Mouse (Mus musculus) midbrain, embryonic 14.5 days (tissue): Measurements from ENCODE around the gene Hsd17b11. TPM values are rescaled to one million over a fixed set of nuclear protein-coding genes. Genes with fewer than 3 reads are reported as not detected.
A peak's percentile ranks its signal among the peaks of the same experiment; 100 is the strongest.
"Not testable (repeated sequence)": the region's sequence is repeated elsewhere in the genome, so short reads cannot be mapped to it uniquely, and the experiment has no call there.

Source experiments
- ATAC-seq: fragments of 200-750 bp; cut with Nextera tagmentation; 2 replicates; pipeline ENCODE4 v1.8.0; 2017; ENCODE audit warnings: moderate number of reproducible peaks, moderate library complexity; ENCODE audit not compliant: low FRiP score, low TSS enrichment
- DNase-seq: peaks from one replicate; pipeline ENCODE4 v3.0.0-alpha.2; 2015
- H3K27ac ChIP-seq: fragments of 300-500 bp; sonication (generic); replicated peaks from 2 replicates; pipeline ENCODE4 v1.5.1; 2014; ENCODE audit warnings: mild to moderate bottlenecking, low read depth, low read length, moderate library complexity
- H3K27me3 ChIP-seq: fragments of 300-500 bp; sonication (generic); 2 replicates; pipeline ENCODE4 v1.6.1; 2014; ENCODE audit warnings: low read length, control low read depth, mixed read lengths; ENCODE audit not compliant: control insufficient read depth, insufficient read depth
- H3K36me3 ChIP-seq: fragments of 300-500 bp; sonication (generic); 2 replicates; pipeline ENCODE4 v1.6.1; 2014; ENCODE audit warnings: low read length, control low read depth; ENCODE audit not compliant: control insufficient read depth, insufficient read depth
- H3K4me1 ChIP-seq: fragments of 300-500 bp; sonication (generic); 2 replicates; pipeline ENCODE4 v1.6.1; 2014; ENCODE audit warnings: mild to moderate bottlenecking, antibody characterized with exemption, low read length, control low read depth; ENCODE audit not compliant: control insufficient read depth, insufficient read depth
- H3K4me2 ChIP-seq: fragments of 300-500 bp; sonication (generic); 2 replicates; pipeline ENCODE4 v1.6.1; 2014; ENCODE audit warnings: mild to moderate bottlenecking, low read length, moderate library complexity
- H3K4me3 ChIP-seq: fragments of 300-500 bp; sonication (generic); replicated peaks from 2 replicates; pipeline ENCODE4 v1.5.1; 2014; ENCODE audit warnings: low read depth, low read length
- H3K9ac ChIP-seq: fragments of 300-500 bp; sonication (generic); replicated peaks from 2 replicates; pipeline ENCODE4 v1.6.1; 2014; ENCODE audit warnings: mild to moderate bottlenecking, low read length, moderate library complexity
- H3K9me3 ChIP-seq: fragments of 300-500 bp; sonication (generic); 2 replicates; pipeline ENCODE4 v1.6.1; 2016; ENCODE audit warnings: low read length, control low read depth, mixed read lengths; ENCODE audit not compliant: control insufficient read depth
- WGBS: fragments of 180-500 bp; shearing (Covaris S2); extraction: QIAGEN DNeasy Blood & Tissue Kit; methylation state at CpG from one replicate; pipeline ENCODE4 v1.1.7; 2014; 5-methylcytosine and 5-hydroxymethylcytosine counted together
- polyA plus RNA-seq: library from polyadenylated mRNA; unstranded; fragments of >200 nt; fragmentation: Nextera tagmentation; extraction: Ambion mirVana; gene quantifications from 2 replicates; pipeline ENCODE4 v1.2.1, GENCODE M21; 2014

Gene Hsd17b11
- polyA plus RNA-seq, 1 experiment from 2014 or later = 1.8 TPM

DNA sequence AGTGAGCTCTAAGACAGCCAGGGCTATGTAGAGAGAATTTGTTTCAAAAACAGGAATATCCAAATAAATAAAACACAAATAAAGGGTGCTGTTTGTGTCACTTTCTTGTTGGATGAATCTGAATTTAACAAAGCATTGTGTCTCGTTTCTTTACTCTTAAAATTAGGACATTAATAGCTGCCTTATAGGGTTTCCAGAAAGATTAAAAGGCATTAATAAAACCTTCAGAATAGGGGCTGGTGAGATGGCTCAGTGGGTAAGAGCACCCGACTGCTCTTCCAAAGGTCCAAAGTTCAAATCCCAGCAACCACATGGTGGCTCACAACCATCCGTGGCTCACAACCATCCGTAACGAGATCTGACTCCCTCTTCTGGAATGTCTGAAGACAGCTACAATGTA lies 2.5 kb upstream of the Hsd17b11 start:
- 86% methylated on average over 5 of the region's 5 CpGs for WGBS
- DNase-seq = not testable (repeated sequence)

DNA sequence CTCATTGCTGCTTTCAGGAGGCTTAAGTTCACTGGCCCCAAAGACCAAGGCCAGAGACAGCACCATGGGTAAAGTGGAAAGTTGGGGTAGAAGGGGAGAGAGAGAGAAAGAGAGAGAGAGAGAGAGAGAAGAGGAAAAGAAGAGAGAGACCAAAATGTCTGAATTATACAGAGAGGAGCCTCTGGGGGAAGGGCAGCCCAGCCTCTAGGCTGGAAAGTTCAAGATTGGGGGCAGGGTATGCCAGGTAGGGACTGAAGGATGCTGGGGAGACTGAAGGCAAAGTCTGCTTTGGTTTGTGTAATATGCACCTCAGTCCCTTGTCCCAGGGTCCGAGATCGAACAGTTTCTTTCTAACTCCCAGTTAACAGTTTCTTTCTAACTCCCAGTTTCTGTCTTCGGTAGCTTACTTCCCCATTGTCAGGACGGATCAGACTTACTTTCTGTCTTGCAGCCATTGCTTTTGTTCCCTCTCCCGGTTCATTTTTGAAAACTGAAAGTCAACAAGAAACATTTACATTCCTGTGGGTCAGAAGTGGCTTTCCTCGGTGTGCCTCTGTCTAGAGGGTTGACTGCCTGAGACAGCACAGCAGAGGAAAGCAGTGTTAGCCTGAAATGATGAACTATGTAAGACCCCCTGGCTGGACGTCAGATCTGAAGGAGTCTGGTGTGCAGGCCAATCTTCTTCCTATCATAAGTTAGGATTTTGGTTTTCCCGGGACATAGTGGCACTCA lies 1.7 kb upstream of the Hsd17b11 start:
- Histone ChIP-seq H3K36me3 (no peaks in the 10 kb centered on the region), H3K4me1 (0 out of 2 replicates have a peak, but pooled peaks cover 7% of the 10 kb centered on the region), H3K27me3 (no peaks in the 10 kb centered on the region), H3K27ac (no peak overlapping the region), H3K4me3 (no peak overlapping the region), H3K9me3 (no peaks in the 10 kb centered on the region), H3K9ac (no peak overlapping the region), H3K4me2 (no peak overlapping the region)
- no peak for ATAC-seq
- WGBS = 72% methylated on average over 8 of the region's 8 CpGs
- no peak for DNase-seq

More for the DNA sequence above, 2.5 kb upstream of the Hsd17b11 start:
- H3K9me3 ChIP-seq, H3K27me3 ChIP-seq, H3K36me3 ChIP-seq, H3K4me2 ChIP-seq, H3K4me1 ChIP-seq, H3K27ac ChIP-seq, H3K9ac ChIP-seq, ATAC-seq, H3K4me3 ChIP-seq: not testable (repeated sequence)

GRCm38 (mm10) chr5:104022558-104022957 lies 839 bp upstream of the Hsd17b11 start:
- Histone ChIP-seq H3K36me3 (no peaks in the 10 kb centered on the region), H3K27me3 (no peaks in the 10 kb centered on the region), H3K27ac (no peak overlapping the region), H3K4me2 (peak overlapping the region; percentile 79), H3K9me3 (no peaks in the 10 kb centered on the region), H3K4me1 (0 out of 2 replicates have a peak, but pooled peaks cover 7% of the 10 kb centered on the region), H3K4me3 (peak overlapping the region; percentile 43; the same call in 1 of the 2 replicates), H3K9ac (peak overlapping the region; percentile 48; the same call in 1 of the 2 replicates)
- DNase-seq (no peak), ATAC-seq (no peak)
- WGBS = 28% methylated on average over 5 of the region's 5 CpGs

DNA sequence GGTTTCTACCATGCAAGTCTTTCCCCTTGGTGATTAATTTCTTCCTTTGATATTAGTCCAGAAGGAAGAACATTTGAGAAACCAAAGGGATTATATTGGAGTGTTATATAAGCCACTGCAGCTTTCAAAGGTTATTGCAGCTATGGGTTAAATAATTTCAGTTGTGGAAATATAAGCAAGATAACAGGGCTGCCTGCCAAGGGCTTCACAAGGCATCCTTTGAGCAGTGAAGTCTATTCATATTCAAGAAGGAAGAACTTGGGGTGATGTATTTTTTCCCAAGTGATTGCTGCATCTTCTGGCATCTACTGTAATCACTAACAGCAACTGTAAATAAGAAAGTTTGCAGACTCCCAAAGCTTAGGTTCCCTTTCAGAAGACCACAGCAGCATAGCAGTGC lies 10.3 kb downstream of the Hsd17b11 start:
- H3K9me3 ChIP-seq = no peaks in the 10 kb centered on the region
- H3K4me2 ChIP-seq = no peak overlapping the region
- no peak for ATAC-seq
- H3K36me3 ChIP-seq = no peaks in the 10 kb centered on the region
- H3K4me1 ChIP-seq = no peaks in the 10 kb centered on the region
- no peak for DNase-seq
- no peaks in the 10 kb centered on the region for H3K27me3 ChIP-seq
- no peak overlapping the region for H3K9ac ChIP-seq
- H3K27ac ChIP-seq = no peak overlapping the region
- H3K4me3 ChIP-seq = no peak overlapping the region

GRCm38 (mm10) chr5:104010261-104010660 lies 11.5 kb downstream of the Hsd17b11 start:
- Histone ChIP-seq H3K9ac (no peak overlapping the region), H3K27ac (no peak overlapping the region), H3K4me2 (no peak overlapping the region), H3K36me3 (no peaks in the 10 kb centered on the region), H3K4me3 (no peak overlapping the region), H3K9me3 (no peaks in the 10 kb centered on the region), H3K4me1 (no peaks in the 10 kb centered on the region), H3K27me3 (no peaks in the 10 kb centered on the region)
- 91% methylated on average over 7 of the region's 7 CpGs for WGBS
- DNase-seq (no peak), ATAC-seq (no peak)

GRCm38 (mm10) chr5:104009421-104009820 lies 12.3 kb downstream of the Hsd17b11 start:
- ATAC-seq = no peak
- no peak for DNase-seq
- Histone ChIP-seq H3K9me3 (no peaks in the 10 kb centered on the region), H3K9ac (no peak overlapping the region), H3K27ac (no peak overlapping the region), H3K4me3 (no peak overlapping the region), H3K4me2 (no peak overlapping the region), H3K27me3 (no peaks in the 10 kb centered on the region), H3K36me3 (no peaks in the 10 kb centered on the region), H3K4me1 (no peaks in the 10 kb centered on the region)
- 87% methylated on average over 3 of the region's 3 CpGs for WGBS

- 78% methylated on average over 5 of the region's 5 CpGs for WGBS
- ATAC-seq (no peak), DNase-seq (no peak)
- no peak overlapping the region for H3K4me2 ChIP-seq
- no peaks in the 10 kb centered on the region for H3K36me3 ChIP-seq
- no peak overlapping the region for H3K9ac ChIP-seq
- H3K9me3 ChIP-seq = no peaks in the 10 kb centered on the region
- no peak overlapping the region for H3K4me3 ChIP-seq
- no peaks in the 10 kb centered on the region for H3K27me3 ChIP-seq
- no peak overlapping the region for H3K27ac ChIP-seq
- H3K4me1 ChIP-seq = no peaks in the 10 kb centered on the region
Measured at GRCm38 (mm10) chr5:104007801-104008200, 13.9 kb downstream of the Hsd17b11 start.

GRCm38 (mm10) chr5:104006811-104007210 lies 14.9 kb downstream of the Hsd17b11 start:
- no peak overlapping the region for H3K4me2 ChIP-seq
- H3K9ac ChIP-seq = no peak overlapping the region
- H3K9me3 ChIP-seq = no peaks in the 10 kb centered on the region
- H3K4me3 ChIP-seq = no peak overlapping the region
- no peaks in the 10 kb centered on the region for H3K36me3 ChIP-seq
- DNase-seq = no peak
- H3K27me3 ChIP-seq = no peaks in the 10 kb centered on the region
- H3K27ac ChIP-seq = no peak overlapping the region
- no peaks in the 10 kb centered on the region; the same call in 1 of the 2 replicates for H3K4me1 ChIP-seq
- 82% methylated on average over 3 of the region's 3 CpGs for WGBS
- no peak for ATAC-seq

DNA sequence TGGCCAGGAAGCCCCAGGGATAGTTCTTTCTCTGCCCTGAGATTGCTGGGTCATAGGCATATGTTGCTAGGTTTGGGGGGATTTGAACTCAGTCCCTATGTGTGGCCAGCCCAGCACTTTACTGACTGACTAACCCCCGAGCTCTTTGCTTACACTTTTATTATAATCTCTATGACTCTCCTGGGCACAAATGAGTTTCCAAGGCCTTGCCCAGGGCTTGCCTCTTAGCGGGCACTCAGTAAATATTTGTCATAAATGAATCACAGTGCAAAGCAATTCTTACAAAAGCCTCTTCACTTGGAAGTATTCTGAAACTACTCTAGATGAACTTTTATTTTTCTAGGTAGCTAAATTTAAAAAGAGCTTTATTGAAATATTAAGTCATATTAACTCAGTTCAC lies 17.8 kb downstream of the Hsd17b11 start:
- Histone ChIP-seq H3K4me2 (no peak overlapping the region), H3K9me3 (no peaks in the 10 kb centered on the region), H3K36me3 (no peaks in the 10 kb centered on the region), H3K4me3 (no peak overlapping the region), H3K4me1 (no peaks in the 10 kb centered on the region; the same call in 1 of the 2 replicates), H3K9ac (no peak overlapping the region), H3K27me3 (no peaks in the 10 kb centered on the region), H3K27ac (no peak overlapping the region)
- WGBS = 91% methylated on average over 2 of the region's 2 CpGs
- DNase-seq (no peak), ATAC-seq (no peak)
